Mouse (Mus musculus) natural killer cell, adult 2 months (primary cell): ENCODE data around the gene Wipf1.

Source experiments
- DNase-seq, 2 experiments: peaks; one replicate each; pipeline ENCODE4 v3.0.0; 2022; ENCODE audit warnings: low spot score in 2 of 2

Wipf1 gene

DNA sequence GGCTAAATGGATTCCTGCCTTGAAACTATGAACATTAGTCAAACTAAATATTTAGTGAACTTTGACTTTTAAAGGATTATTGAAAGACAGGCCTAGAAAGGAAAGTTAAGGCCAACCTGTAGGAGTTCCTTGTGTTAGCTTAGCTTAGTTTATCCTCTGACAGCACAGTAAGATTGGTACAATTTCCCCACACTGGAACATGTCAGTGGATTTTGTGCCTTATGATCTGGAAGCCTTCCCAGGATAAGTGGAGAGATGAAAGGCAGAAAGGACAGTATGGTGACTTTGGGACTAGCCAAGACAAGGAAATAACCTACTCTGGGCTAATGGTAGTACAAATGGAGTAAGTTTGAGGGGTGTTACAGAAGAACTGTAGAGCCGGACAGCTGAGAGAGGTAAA, 141.7 kb downstream of the Wipf1 start:
- no peak for DNase-seq

DNA sequence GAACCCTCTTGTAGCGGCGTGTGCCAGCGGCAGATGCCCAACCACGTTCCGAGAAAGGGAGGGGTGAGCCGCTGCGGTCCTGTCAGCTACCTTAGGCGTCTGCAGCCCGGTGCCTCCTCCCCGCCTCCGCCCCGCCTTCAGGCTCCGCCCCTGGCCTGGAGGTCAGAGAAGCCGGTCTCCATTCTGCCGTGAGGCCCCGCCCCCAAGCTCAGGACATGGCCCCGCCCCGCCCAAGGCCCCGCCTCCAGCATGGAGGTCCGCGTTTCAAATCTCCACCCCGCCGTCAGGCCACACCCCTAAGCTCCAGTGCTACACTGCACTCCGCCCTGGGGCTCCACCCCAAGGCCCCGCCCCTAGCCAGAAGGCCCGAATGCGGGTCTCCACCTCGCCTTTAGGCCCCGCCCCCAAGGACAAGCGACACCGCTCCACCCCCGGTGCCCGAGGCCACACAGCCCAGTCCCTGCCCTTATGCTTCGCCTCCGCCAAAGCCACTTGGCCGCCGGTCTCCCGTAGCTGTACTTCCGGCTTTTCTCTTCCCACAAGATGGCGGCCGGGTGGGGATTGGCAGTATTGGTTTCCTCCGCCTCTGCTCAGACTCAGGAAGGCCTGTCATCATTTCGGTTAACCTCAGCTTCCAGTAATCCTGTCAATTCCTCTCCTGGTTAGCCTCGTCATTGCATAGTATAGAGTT, 143.0 kb downstream of the Wipf1 start, which contains the start of gene Gpr155:
Gene Gpr155 (minus strand): TSS at position 217 of the 691 bp plus-strand sequence.
- DNase-seq: peak; percentile 99 to 100

DNA sequence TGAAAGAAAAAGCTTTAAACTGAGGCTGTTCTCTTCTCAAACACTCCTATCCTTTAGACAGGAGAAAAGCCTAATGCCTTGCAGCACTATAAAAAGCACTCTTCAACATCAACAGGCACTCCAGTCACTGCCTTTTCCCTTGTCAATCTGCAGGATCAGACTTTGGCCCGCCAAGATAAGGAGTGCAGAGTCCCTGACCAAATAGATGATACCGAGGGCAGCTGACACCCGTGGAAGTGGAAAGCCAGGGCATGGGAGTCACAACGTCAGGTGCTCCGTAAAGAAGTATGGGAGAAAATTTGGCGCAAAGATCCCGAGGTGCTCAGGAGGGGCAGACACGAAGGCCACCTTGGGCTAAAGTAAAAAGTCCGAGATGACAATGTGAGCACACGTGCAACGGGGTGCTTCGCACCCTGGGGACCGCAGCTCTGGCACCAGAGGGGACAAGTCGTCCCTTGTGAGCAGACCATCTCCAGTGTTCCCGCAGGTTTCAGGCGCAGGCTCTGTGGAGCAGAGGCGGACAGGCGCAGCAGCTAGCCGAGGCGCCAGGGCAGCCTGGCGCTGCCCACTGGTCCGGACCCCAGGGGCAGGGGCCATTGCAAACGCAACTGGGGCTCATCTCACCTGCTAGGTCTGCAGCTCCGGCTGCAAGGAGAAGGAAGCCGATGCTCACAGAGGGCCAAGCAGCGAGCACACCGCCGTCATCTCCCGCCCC, 143.7 kb downstream of the Wipf1 start:
- DNase-seq: no peak

DNA sequence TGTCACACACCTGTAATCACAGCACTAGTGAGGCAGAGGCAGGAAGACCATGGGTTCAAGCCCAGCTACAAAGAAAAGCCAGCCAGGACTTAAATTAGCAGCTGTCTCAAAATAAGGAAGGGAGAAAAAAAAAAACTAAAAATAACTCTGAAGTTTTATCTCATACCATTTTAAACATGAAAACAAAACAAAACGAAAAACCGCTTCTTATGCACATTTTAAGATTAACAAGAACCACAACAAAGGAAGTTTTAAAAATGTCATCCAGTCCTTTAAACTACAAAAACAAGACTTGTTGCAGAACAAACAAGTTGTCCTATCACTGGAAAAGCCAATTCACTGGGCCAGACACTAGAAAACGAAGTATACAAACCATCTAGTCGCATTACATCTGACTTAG, 144.4 kb downstream of the Wipf1 start:
- no peak for DNase-seq

DNA sequence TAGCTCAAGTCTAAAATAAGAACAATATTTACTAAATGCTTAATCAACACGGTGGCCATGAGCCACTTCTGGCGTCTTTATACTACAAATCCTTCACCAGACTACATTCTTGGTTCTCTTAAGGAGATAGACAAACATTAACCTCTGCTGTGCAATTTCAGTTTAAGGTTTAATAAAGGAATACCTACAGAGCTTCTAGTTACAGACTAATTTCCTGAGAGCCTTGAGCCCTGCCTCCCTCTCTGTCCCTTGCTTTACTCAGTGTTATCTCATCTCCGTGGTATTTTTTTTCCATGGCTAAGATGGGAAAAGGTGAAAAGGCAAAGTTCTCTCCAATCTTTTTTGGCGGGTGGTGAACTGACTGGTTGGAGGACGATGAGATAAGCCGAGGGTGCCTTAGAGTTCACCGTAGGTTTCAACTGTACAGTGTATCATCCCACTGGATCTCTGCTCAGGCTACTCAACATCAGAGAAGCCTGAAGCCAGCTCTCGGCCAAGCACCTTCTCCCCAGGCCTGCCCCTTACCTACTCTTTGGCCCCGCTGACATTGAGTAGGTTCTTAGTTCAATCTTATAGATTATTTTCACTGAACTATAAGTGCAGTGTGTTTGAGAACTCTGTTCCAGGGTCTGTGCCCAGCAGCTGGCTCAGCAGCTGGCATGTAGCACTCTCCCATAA, 149.1 kb downstream of the Wipf1 start:
- no peak for DNase-seq

DNA sequence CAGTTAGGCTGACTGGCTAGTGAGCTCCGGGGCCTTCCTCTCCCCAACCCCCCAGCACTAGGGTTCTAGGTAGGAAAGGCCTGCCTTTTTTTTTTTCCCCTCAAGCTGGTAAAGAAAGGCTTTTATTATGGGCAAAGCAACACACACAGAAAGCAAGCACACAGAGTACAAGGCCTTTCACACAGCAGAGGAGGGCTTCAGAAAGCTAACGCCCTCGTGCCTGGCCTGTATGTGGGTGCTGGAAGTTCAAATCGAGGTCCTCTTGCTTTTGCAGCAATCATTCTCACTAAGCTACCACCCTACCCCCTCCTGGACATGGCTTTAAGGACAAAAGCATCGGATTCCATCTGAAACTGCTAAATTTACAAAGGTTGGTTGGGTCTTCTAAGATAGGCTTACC, 149.9 kb downstream of the Wipf1 start:
- DNase-seq: no peak
